Mouse (Mus musculus) c-Kit-negative CD71-positive TER-119-positive erythroid progenitor cells, embryonic 14.5 days (primary cell): Measurements from ENCODE around the gene Tbx22.

Experiments
- DNase-seq: peaks from one replicate; pipeline ENCODE4 v3.0.0-alpha.2; 2013; ENCODE audit warnings: low read depth, low spot score

Gene Tbx22

DNA sequence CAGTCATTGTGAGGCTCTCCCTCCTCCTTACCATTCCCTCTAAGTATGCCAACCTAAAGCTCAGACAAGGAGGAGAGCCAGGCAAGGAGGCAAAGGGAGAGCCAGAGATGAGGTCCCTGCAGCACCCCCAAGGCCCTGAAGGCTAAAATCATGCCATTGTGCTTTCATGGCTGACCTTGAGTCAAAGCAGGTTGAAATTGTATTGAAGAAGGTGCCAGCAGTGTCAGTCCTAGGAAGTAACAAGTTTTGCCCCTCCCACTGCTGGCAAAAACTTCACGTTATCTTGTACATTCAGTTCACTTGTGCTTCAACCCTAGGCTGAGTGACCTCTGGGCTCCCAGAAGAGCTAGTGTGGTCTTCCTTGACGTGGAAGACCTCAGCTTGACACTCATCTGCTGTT, at the start of gene Tbx22:
TSS of gene Tbx22 (plus strand) at position 301 of the 400 bp plus-strand sequence.
- no peak for DNase-seq

- DNase-seq: no peak
These were observed 913 bp downstream of the Tbx22 start for GRCm38 (mm10) chrX:107668677-107669076.

GRCm38 (mm10) chrX:107679203-107679602, 11.4 kb downstream of the Tbx22 start:
- DNase-seq: no peak

- no peak for DNase-seq
These were observed 40.8 kb downstream of the Tbx22 start for GRCm38 (mm10) chrX:107708584-107708983.

DNA sequence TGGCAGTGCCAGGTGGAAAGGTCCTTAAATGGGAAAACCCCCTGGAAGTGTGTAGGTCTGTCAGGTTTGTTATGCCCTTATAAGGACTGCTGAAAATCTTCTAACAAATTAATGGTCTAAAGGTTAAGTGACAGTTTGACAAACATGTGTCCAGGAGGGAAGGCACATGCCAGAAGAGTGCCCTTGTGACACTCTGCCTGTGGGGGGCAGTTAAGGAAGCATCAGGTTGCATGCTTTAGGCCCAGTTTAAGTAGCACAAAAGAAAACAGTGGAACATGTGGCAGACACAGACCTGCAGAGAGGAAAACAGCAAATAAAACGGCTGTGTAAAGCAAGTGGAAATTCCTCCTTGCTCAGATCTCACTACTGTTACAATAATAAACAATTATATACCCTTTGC, 55.8 kb downstream of the Tbx22 start:
- no peak for DNase-seq
